In the genomic region with DNA sequence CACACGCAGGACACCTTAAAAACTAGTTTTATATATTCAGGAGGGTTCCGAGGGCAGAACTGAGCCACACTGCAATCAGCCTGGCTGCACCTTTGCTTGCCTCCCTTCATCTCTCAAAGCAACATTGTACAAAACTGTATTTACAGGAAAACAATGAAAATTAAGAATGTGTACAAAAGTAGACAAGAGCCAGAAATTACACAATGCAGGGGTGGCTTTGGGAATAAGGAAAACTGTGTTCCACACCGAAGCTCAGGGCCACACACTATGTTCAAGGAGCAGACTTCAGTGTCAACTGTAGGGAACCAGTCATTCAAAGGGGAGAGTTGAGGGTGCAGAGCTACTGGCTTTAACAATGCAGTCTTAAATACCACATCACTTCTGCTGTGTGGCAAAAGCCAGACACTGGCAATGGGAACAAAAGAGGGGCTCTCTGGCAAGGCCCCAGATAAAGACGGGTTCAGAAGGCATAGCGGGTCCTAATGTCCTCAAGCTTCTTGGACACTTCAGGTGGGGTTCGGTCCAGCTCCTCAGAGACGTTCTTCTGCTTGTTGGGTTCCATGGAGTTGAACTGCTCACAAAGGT, we compare ENCODE assay signal across 28 mouse cellular contexts. TPM values are rescaled to one million over a fixed set of nuclear protein-coding genes. Genes with fewer than 3 reads are reported as not detected.
A peak's percentile ranks its signal among the peaks of the same experiment; 100 is the strongest.
DNase-seq lines count a peak whose midpoint lies in the region; ATAC-seq and TF ChIP-seq lines count a peak whose summit lies in the region.
"Had no signal": no experiment of that assay in that cellular context is flagged by ENCODE, and none has a peak within 500 bp of the region (broad histone marks: within the 10 kb centered on the region; RNA-seq: fewer than 3 reads in every experiment).

No protein-coding gene starts in this region.

- no peak for ATAC-seq in kidney, embryonic 14.5 days (ENCODE audit: low FRiP score, low TSS enrichment)
- ATAC-seq in kidney, embryonic 16.5 days (ENCODE audit: low FRiP score, low TSS enrichment) = no peak
- no peak for ATAC-seq in megakaryocyte, adult 5-6 weeks (ENCODE audit: poor library complexity, severe bottlenecking)
- ATAC-seq: forebrain, postnatal 0 days; intestine, postnatal 0 days; midbrain, embryonic 15.5 days had no signal

- no peaks in the 10 kb centered on the region for H3K9me3 ChIP-seq in kidney, embryonic 14.5 days (ENCODE audit: control insufficient read depth, low read length)
- H3K9me3 ChIP-seq in kidney, embryonic 16.5 days (ENCODE audit: low read length) = no peaks in the 10 kb centered on the region
- H3K9me3 ChIP-seq: embryonic facial prominence, embryonic 12.5 days; forebrain, embryonic 10.5 days; heart, embryonic 12.5 days; liver, embryonic 13.5 days; midbrain, embryonic 10.5 days; midbrain, embryonic 15.5 days; neural tube, embryonic 15.5 days had no signal

- WGBS in heart, adult 2 months = 79% methylated on average over 7 of the region's 7 CpGs
- WGBS in kidney, embryonic 14.5 days = 87% methylated on average over 7 of the region's 7 CpGs
- WGBS in kidney, embryonic 16.5 days = 81% methylated on average over 7 of the region's 7 CpGs

- H3K4me2 ChIP-seq in kidney, embryonic 14.5 days (replicated peaks; ENCODE audit: low read depth, low read length) = no peak overlapping the region
- H3K4me2 ChIP-seq in kidney, embryonic 16.5 days (replicated peaks; ENCODE audit: low read depth, low read length) = no peak overlapping the region
- H3K4me2 ChIP-seq: embryonic facial prominence, embryonic 12.5 days; heart, embryonic 12.5 days; hindbrain, embryonic 14.5 days; liver, embryonic 13.5 days; midbrain, embryonic 15.5 days; neural tube, embryonic 15.5 days had no signal

- no peak for TF ChIP-seq EP300 in heart, adult 2 months (IDR thresholded peaks at IDR 0.05; ENCODE audit: insufficient read depth, low read depth, low read length)

- H3K27me3 ChIP-seq in heart, adult 2 months (ENCODE audit: control insufficient read depth, insufficient read depth, low read length) = no peaks in the 10 kb centered on the region
- no peaks in the 10 kb centered on the region for H3K27me3 ChIP-seq in kidney, embryonic 14.5 days (ENCODE audit: control insufficient read depth, insufficient read depth, low read length)
- no peaks in the 10 kb centered on the region for H3K27me3 ChIP-seq in kidney, embryonic 16.5 days (ENCODE audit: insufficient read depth, low read length)
- H3K27me3 ChIP-seq: embryonic facial prominence, embryonic 12.5 days; heart, embryonic 12.5 days; liver, embryonic 13.5 days; midbrain, embryonic 15.5 days; neural tube, embryonic 15.5 days; Patski had no signal

- DNase-seq in heart, adult 11 months = peak; percentile 61
- no peak for DNase-seq in heart, adult 2 months
- peak; percentile 39 for DNase-seq in testis, postnatal 10 days (ENCODE audit: low spot score)
- no peak for DNase-seq in testis, postnatal 14 days (ENCODE audit: low spot score)
- DNase-seq: cerebellum, adult 11-12 months; cerebellum, adult 9-11 months; embryo, embryonic 11 days; forebrain, postnatal 0 days; gastrocnemius, postnatal 14 days; liver, embryonic 13.5 days; retina, postnatal 1 day; right cerebral cortex, postnatal 14 days; thymus, adult 2 months; thymus, postnatal 4 days had no signal

- H3K4me3 ChIP-seq in heart, adult 2 months = no peak overlapping the region
- no peak overlapping the region for H3K4me3 ChIP-seq in kidney, embryonic 14.5 days (ENCODE audit: low read length)
- H3K4me3 ChIP-seq in kidney, embryonic 16.5 days (ENCODE audit: low read length) = no peak overlapping the region
- H3K4me3 ChIP-seq: embryonic facial prominence, embryonic 12.5 days; forebrain, embryonic 10.5 days; heart, embryonic 12.5 days; layer of hippocampus, adult 2 months; liver, embryonic 13.5 days; midbrain, embryonic 10.5 days; midbrain, embryonic 15.5 days; neural tube, embryonic 15.5 days had no signal

- H3K27ac ChIP-seq in heart, adult 2 months = no peak overlapping the region
- H3K27ac ChIP-seq in kidney, embryonic 14.5 days (ENCODE audit: low read depth, low read length) = peak overlapping the region; percentile 17; the same call in 1 of the 2 replicates
- no peak overlapping the region for H3K27ac ChIP-seq in kidney, embryonic 16.5 days (ENCODE audit: low read length)
- H3K27ac ChIP-seq: embryonic facial prominence, embryonic 12.5 days; forebrain, embryonic 10.5 days; hindbrain, embryonic 14.5 days; layer of hippocampus, adult 2 months; liver, embryonic 13.5 days; midbrain, embryonic 10.5 days; midbrain, embryonic 15.5 days; neural tube, embryonic 15.5 days had no signal

- H3K9ac ChIP-seq in heart, adult 2 months (ENCODE audit: low read depth, low read length) = no peak overlapping the region
- H3K9ac ChIP-seq in kidney, embryonic 14.5 days (ENCODE audit: low read depth, low read length) = no peak overlapping the region
- no peak overlapping the region for H3K9ac ChIP-seq in kidney, embryonic 16.5 days (replicated peaks; ENCODE audit: low read length)
- H3K9ac ChIP-seq: embryonic facial prominence, embryonic 12.5 days; forebrain, postnatal 0 days; heart, embryonic 12.5 days; hindbrain, embryonic 14.5 days; liver, embryonic 13.5 days; midbrain, embryonic 15.5 days; neural tube, embryonic 15.5 days had no signal

- no peaks in the 10 kb centered on the region for H3K79me2 ChIP-seq in heart, adult 2 months (replicated peaks; ENCODE audit: control insufficient read depth, insufficient read depth, low read length)

- H3K36me3 ChIP-seq in heart, adult 2 months (ENCODE audit: control insufficient read depth, insufficient read depth, low read length) = peaks cover 10% of the 10 kb centered on the region
- H3K36me3 ChIP-seq in kidney, embryonic 14.5 days (ENCODE audit: control insufficient read depth, insufficient read depth, low read length) = peaks cover 66% of the 10 kb centered on the region
- H3K36me3 ChIP-seq in kidney, embryonic 16.5 days (ENCODE audit: insufficient read depth, low read length) = peaks cover 61% of the 10 kb centered on the region

- peaks cover 7% of the 10 kb centered on the region for H3K4me1 ChIP-seq in heart, adult 2 months (ENCODE audit: control insufficient read depth, insufficient read depth, low read length)
- H3K4me1 ChIP-seq in kidney, embryonic 14.5 days (ENCODE audit: control insufficient read depth, insufficient read depth, low read length) = peaks cover 17% of the 10 kb centered on the region
- peaks cover 22% of the 10 kb centered on the region for H3K4me1 ChIP-seq in kidney, embryonic 16.5 days (ENCODE audit: insufficient read depth, low read length)
- H3K4me1 ChIP-seq: midbrain, embryonic 10.5 days; midbrain, embryonic 15.5 days; neural tube, embryonic 15.5 days had no signal

- intact Hi-C loops in heart, adult 2 months (cut with DNase I) = loop anchor here (10.0 kb wide), 1 partner anchor 166 kb away; no protein-coding TSS in a partner anchor

- no peak for TF ChIP-seq POLR2A in heart, adult 2 months (IDR thresholded peaks at IDR 0.05; ENCODE audit: insufficient read depth, low read depth, low read length)

- TF ChIP-seq CTCF in heart, adult 2 months (IDR thresholded peaks at IDR 0.05) = no peak

RNA-seq across cellular contexts. Expression of a gene that starts 4.8 kb away (rescaled TPM):
- total RNA-seq in heart, adult 2 months (2021) = 1 to 10 TPM; 3.3 to 5.3 TPM
- 7.2 and 15.3 TPM in 2 replicates for polyA plus RNA-seq in heart, adult 2 months (2012; rRNA removed)
- 0.50 and 1.7 TPM in 2 replicates for polyA plus RNA-seq in kidney, embryonic 14.5 days (2014; fragmentation: Nextera tagmentation; extraction: Ambion mirVana)
- 3.0 and 3.2 TPM in 2 replicates for polyA plus RNA-seq in kidney, embryonic 16.5 days (2015; fragmentation: Nextera tagmentation; extraction: Ambion mirVana)
- not detected in 2 replicates for total RNA-seq in megakaryocyte, adult 5-6 weeks (2015)
- total RNA-seq in megakaryocyte, adult 5-6 weeks (2017) = not detected in 2 replicates
- total RNA-seq: granulocyte monocyte progenitor cell, adult 5-6 weeks had no signal

RNA-seq across cellular contexts. Expression of a gene that starts 35.8 kb away (rescaled TPM):
- total RNA-seq in heart, adult 2 months (2021) = 10 to 100 TPM; 66.2 to 74.1 TPM
- 34.8 and 51.5 TPM in 2 replicates for polyA plus RNA-seq in heart, adult 2 months (2012; rRNA removed)
- polyA plus RNA-seq in kidney, embryonic 14.5 days (2014; fragmentation: Nextera tagmentation; extraction: Ambion mirVana) = 40.4 and 69.3 TPM in 2 replicates
- polyA plus RNA-seq in kidney, embryonic 16.5 days (2015; fragmentation: Nextera tagmentation; extraction: Ambion mirVana) = 86.9 and 88.5 TPM in 2 replicates
- 13.6 and 17.4 TPM in 2 replicates for total RNA-seq in megakaryocyte, adult 5-6 weeks (2015)
- total RNA-seq in megakaryocyte, adult 5-6 weeks (2017) = 31.8 and 35.4 TPM in 2 replicates

RNA-seq across cellular contexts. Expression of a gene that starts 36.0 kb away (rescaled TPM):
- total RNA-seq in heart, adult 2 months (2021) = 10 to 100 TPM; 38.3 to 39.7 TPM
- 19.2 and 34.3 TPM in 2 replicates for polyA plus RNA-seq in heart, adult 2 months (2012; rRNA removed)
- polyA plus RNA-seq in kidney, embryonic 14.5 days (2014; fragmentation: Nextera tagmentation; extraction: Ambion mirVana) = 96.9 and 180 TPM in 2 replicates
- 175 and 182 TPM in 2 replicates for polyA plus RNA-seq in kidney, embryonic 16.5 days (2015; fragmentation: Nextera tagmentation; extraction: Ambion mirVana)
- 58.4 and 63.2 TPM in 2 replicates for total RNA-seq in megakaryocyte, adult 5-6 weeks (2015)
- 74.7 and 87.7 TPM in 2 replicates for total RNA-seq in megakaryocyte, adult 5-6 weeks (2017)

Comparison
In these comparisons a context has a peak if more than half of its experiments do, and no peak if none do; other contexts are left out.
1. DNase-seq: peak in heart, adult 11 months (single experiment) and testis, postnatal 10 days (single experiment); none in heart, adult 2 months (0 of 2) and testis, postnatal 14 days (single experiment).